Mouse (Mus musculus): ENCODE measurements around the gene Olfr1346.
"Not testable (repeated sequence)": the region's sequence is repeated elsewhere in the genome, so short reads cannot be mapped to it uniquely, and the experiment has no call there.

Olfr1346 gene

DNA sequence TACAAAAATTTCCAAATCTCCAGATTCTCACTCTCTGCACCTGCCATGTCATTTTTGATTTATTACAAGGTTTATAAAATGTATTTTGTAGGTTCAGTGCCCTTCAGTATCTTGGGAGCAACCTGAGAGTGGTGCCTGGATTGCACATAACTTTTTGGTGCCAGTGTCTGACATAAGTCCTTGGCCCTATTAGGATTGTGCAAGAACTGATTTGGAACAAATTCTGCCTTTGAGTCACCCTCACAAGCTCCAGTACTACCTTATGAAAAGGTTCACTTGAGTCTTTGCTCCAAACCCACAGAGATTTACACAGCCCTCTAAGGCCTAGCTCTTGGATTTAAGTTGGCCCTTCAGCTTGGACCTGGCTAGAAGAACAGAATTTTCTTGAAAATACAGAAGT is at the start of gene Olfr1346:
TSS of gene Olfr1346 (plus strand) at position 151 of the 400 bp plus-strand sequence.
- DNase-seq (ENCODE audit: extremely low read depth, low read depth) = no peak

- no peak for DNase-seq (ENCODE audit: extremely low read depth, low read depth)
Observed at GRCm38 (mm10) chr7:6419894-6420293, 47.0 kb upstream of the Olfr1346 start.

GRCm38 (mm10) chr7:6429381-6429780 is 37.5 kb upstream of the Olfr1346 start:
- DNase-seq (ENCODE audit: extremely low read depth, low read depth) = no peak

- DNase-seq (ENCODE audit: extremely low read depth, low read depth) = peak; percentile 6
Observed at GRCm38 (mm10) chr7:6430342-6430741, 36.6 kb upstream of the Olfr1346 start.

GRCm38 (mm10) chr7:6438388-6438787 is 28.5 kb upstream of the Olfr1346 start, which contains the start of gene Olfr1344:
Olfr1344 (plus strand) TSS chr7:6438688.
- DNase-seq (ENCODE audit: extremely low read depth, low read depth) = no peak

- no peak for DNase-seq (ENCODE audit: extremely low read depth, low read depth)
Observed at GRCm38 (mm10) chr7:6441173-6441572, 25.7 kb upstream of the Olfr1346 start.

DNA sequence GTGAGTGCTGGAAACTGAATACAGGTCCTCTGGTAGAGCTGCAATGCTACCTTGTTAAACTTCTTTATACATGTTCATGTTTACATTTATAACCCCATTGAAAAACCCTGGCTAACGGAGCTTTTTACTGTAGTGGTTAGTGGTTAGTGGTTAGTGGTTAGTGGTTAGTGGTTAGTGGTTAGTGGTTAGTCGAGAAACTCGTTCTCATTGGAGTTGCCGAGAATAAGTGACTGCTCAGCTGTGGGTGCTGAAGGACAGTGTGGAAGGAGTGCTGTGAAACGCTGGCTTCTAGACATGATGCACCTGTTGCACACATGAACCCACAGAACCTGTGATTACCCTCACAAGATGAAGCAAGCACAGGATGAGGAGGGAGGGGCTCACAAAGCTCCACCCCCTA is 19.1 kb upstream of the Olfr1346 start:
- no peak for DNase-seq (ENCODE audit: extremely low read depth, low read depth)

DNA sequence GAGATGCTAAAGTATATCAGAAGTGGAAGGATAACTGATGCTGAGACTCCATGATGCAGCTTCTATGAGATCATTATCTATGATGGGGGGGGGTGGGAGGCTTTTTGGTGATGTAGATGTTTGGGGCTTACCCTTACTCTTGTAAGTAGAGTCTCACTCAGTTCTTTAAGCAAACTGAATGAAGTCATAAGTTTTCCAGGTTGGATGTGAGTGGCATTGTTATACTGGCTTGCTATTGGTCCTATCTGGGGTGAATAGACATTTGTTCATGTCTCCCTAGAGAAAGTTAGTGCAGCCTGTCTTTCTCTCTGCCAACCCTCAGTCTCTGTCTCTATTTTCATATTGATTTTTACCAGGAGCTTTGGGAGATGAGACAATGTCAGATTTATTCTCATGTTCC is 11.0 kb upstream of the Olfr1346 start, which contains the start of gene Olfr1336:
TSS of gene Olfr1336 (plus strand) at position 301 of the 400 bp plus-strand sequence.
- no peak for DNase-seq (ENCODE audit: extremely low read depth, low read depth)

- DNase-seq (ENCODE audit: extremely low read depth, low read depth) = no peak
Observed at GRCm38 (mm10) chr7:6456399-6456798, 10.5 kb upstream of the Olfr1346 start.

GRCm38 (mm10) chr7:6477633-6478032 is 10.7 kb downstream of the Olfr1346 start:
- DNase-seq (ENCODE audit: extremely low read depth, low read depth) = not testable (repeated sequence)

GRCm38 (mm10) chr7:6486841-6487240 is 19.9 kb downstream of the Olfr1346 start, which contains the start of gene Olfr5:
Olfr5 (minus strand) TSS chr7:6486941.
- DNase-seq (ENCODE audit: extremely low read depth, low read depth) = no peak

GRCm38 (mm10) chr7:6499655-6500054 is 32.8 kb downstream of the Olfr1346 start, which contains the start of gene Olfr1347:
Olfr1347 (minus strand) TSS chr7:6499755.
- no peak for DNase-seq (ENCODE audit: extremely low read depth, low read depth)

- no peak for DNase-seq (ENCODE audit: extremely low read depth, low read depth)
Observed at GRCm38 (mm10) chr7:6508648-6509047, 41.7 kb downstream of the Olfr1346 start, which contains the start of gene Olfr1348. Olfr1348 (minus strand) TSS chr7:6508748.

DNA sequence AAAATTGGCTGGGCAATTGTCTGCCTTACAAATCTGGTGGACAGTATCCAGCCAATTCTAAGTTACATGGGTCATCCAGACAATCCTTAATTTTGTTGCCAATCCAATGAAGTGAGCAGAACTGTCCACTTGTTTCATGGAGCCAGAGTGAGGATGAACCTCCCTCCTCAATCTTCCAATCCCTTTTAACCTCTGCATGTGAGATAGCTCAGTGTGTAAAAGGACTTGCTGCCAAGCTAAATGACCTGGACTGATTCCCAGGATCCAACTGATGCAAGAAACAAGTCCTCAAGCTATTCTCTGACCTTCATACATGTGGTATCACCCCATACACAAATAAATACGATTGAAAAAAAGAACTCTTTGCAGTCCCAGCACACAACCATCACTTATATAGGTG is 54.8 kb downstream of the Olfr1346 start:
- no peak for DNase-seq (ENCODE audit: extremely low read depth, low read depth)

DNA sequence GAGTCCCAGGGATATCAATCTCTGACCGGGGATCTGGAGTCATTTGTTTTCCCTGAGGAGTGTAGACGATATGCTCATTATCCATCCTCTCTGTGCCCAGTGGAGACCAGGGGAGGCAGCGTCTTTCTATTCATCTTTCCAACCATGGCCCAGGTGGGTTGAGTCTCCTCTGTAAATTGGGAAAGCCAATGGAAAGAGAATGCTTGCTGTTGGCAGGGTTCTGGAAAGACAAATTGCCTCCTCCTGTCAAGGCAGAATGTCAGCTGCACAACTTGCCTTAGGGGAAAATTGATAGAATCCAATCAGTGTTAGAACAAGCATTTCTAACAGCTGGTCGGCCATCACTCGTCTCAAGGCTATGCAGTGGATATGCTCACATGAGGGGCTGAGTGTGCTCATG is 55.9 kb downstream of the Olfr1346 start, which contains the start of gene Olfr1349:
TSS of gene Olfr1349 (minus strand) at position 101 of the 400 bp plus-strand sequence.
- DNase-seq (ENCODE audit: extremely low read depth, low read depth) = no peak

DNA sequence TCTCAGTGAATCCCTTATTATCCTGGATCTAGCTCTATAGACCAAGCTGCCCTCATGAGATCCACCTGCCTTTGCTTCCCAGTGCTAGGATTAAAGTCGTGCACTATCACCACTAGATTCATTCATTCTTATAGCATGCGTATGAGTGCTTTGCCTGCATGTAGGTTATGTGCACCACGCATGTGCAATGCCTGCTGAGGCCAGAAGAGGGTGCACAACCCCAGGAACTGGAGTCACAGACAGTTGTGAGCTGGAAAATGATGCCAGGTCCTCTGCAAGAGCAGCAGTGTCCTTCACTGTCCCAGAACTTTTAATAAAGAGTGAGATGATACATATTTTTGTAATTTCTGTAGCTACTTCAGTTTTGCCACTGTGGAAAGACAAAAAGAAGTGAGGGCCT is 58.1 kb downstream of the Olfr1346 start:
- DNase-seq (ENCODE audit: extremely low read depth, low read depth) = no peak

- no peak for DNase-seq (ENCODE audit: extremely low read depth, low read depth)
Observed at GRCm38 (mm10) chr7:6526141-6526540, 59.2 kb downstream of the Olfr1346 start.
